Mouse (Mus musculus) liver, postnatal 0 days (tissue): ENCODE data around the gene Dab1.

Experiments used
- CTCF ChIP-seq: sonication (generic); IDR thresholded peaks from 2 replicates; pipeline ENCODE4 v1.5.1; 2016; ENCODE audit warnings: antibody characterized with exemption, low read depth
- EP300 ChIP-seq: IDR thresholded peaks from 2 replicates; pipeline ENCODE4 v1.6.1; 2016; ENCODE audit warnings: antibody characterized with exemption, low read depth, mild to moderate bottlenecking

DNA sequence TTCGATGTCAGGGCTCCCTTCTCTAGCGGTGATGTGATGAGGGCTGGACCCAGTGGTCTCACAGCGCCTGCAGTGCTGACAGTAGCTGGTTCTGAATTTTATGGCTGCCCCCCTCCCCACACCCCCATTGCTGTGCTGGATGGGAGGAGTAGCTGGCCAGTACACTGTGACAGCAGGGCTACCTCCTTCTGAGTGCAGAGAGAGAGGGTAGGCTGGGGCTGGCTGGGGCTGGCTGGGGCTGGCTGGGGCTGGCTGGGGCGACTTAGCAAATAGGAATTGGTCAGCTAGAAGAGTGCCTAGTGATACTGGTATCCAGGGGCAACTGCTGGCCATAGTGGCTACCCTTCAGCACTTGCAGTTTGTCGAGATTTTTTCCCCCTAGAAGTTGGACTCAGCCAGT lies 2.4 kb downstream of the Dab1 start:
- TF ChIP-seq CTCF (no peak), EP300 (no peak)
